Mouse (Mus musculus) frontal cortex, postnatal 25 days (tissue): ENCODE data around the gene Ube4b.

ENCODE experiments used
- DNase-seq, 2 experiments: peaks; one replicate each; pipeline ENCODE4 v3.0.0; 2022; ENCODE audit warnings: low spot score in 2 of 2

Ube4b gene

GRCm38 (mm10) chr4:149305761-149306711, 120.5 kb downstream of the Ube4b start:
- no peak for DNase-seq

DNA sequence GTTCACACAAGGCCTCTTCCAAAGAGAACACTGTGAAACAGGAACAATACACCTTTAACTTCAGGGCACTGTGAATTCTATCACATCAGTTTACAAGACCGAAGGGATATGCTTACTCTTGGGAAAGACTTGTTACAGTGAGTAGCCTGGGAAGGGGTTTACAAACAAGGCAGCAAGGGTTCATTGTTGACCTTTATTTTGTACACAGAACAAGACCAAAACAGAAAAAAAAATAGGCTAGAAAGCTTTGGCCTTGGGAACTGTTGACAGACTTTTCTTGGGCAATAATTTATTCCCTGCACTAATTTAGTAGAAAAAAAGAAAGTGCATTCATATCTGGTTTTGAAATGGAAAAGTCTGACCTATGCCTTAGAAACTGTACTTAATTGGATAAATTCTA, 122.1 kb downstream of the Ube4b start:
- no peak for DNase-seq

DNA sequence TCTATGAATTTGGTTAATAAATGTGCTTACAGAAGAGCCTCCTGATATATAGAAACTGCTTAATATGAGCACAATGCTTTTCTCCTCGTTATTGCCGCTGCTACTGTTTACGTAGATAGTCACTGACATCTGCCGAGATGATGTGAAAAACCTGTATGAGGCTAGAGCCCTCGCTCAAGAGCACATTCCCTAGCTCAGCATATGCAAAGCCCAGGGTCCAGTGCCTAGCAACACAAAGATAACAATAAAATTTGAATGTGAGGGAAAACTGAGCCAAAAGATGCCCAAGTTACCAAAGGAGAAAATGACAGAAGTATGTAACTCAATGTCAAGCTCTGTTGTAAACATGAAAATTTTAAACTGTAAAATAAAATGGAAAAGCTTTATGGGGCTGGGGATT, 123.0 kb downstream of the Ube4b start:
- DNase-seq: no peak

GRCm38 (mm10) chr4:149302751-149303150, 123.8 kb downstream of the Ube4b start:
- no peak for DNase-seq

- no peak for DNase-seq
Measured at GRCm38 (mm10) chr4:149302136-149302535, 124.4 kb downstream of the Ube4b start.

GRCm38 (mm10) chr4:149296501-149296900, 130.0 kb downstream of the Ube4b start:
- DNase-seq: no peak

DNA sequence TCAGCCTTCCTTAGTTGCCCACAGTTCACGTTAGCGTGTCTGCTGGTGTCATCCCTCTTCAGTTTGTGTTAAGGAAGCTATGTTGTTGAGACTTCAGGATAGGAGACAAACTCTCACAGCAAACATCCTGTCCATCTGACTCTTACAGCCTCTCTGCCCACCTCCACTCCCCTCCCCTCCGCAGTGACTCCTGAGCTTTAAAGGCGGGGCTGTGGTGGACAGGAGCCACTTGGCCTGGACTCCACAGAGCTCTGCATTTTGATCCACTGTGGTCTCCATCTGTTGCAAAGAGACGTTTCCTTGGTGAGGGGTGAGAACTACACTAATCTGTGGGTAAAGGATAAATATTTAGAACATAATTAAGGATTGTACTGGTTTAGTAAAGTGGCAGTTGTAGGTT, 133.6 kb downstream of the Ube4b start:
- no peak for DNase-seq

DNA sequence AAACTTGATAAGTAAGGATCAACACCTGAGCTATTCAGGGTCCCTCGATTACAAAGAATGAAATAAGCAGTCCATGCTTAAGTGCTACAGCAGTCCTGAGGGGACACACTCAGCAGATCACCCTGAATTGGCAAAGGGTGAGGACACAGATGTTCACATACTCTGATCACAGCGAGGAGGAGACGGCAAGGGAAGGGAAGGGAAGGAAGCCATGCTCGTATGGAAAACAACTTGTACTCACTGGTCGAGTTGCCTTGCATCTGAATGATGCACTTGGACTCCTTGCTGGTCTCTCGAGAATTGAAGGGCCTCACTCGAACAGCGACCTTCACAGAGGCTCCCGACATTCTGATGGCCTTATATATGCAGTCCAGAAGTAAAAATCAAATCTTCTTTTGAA, 135.5 kb downstream of the Ube4b start:
- DNase-seq: no peak

DNA sequence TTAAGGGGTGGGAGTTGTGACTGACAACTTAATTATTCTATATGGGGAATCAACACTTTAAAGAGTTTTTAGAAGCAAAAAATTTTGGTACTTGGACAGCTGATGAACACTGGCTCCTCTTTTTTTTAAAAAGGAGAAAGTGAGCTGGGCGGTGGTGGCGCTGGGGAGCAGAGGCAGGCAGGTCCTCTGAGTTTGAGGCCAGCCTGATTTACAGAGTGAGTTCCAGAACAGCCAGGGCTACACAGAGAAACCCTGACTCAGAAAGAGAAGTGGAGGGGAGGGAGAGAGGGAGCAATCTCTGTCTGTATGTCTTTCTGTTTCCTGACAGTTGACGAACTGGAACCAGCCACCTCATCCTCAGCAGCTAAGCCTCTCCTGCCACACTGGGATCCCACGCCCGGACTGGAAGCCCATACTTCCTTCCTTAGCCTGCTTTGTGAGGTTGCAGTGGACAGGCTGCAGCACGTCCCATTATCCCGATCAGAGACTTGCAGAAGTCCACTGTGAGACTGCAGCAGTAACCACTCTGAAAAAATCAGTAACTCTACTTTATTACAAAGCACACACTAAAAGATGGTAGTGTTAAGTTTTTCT, 136.3 kb downstream of the Ube4b start:
- no peak for DNase-seq

GRCm38 (mm10) chr4:149286287-149287137, 140.0 kb downstream of the Ube4b start:
- no peak for DNase-seq

GRCm38 (mm10) chr4:149285691-149286090, 140.9 kb downstream of the Ube4b start:
- DNase-seq: no peak

GRCm38 (mm10) chr4:149283018-149283417, 143.5 kb downstream of the Ube4b start:
- no peak for DNase-seq

GRCm38 (mm10) chr4:149282025-149282738, 144.4 kb downstream of the Ube4b start:
- DNase-seq: no peak
